Mouse (Mus musculus) lung, postnatal 0 days (tissue): ENCODE measurements at regions not wholly inside any gene's neighbourhood (a gene's known extent, or its start where the extent isn't known, plus 50 kb on each side); places are given as distances from the start of the nearest gene placed in this dataset.
"Not testable (repeated sequence)": the region's sequence is repeated elsewhere in the genome, so short reads cannot be mapped to it uniquely, and the experiment has no call there.

Source experiments
- ATAC-seq: fragments of 200-750 bp; cut with Nextera tagmentation; 2 replicates; pipeline ENCODE4 v1.8.0; 2017; ENCODE audit warnings: moderate library complexity
- DNase-seq: peaks from one replicate; pipeline ENCODE4 v3.0.0-alpha.2; 2016; ENCODE audit warnings: low spot score
- H3K27ac ChIP-seq: fragments of 300-500 bp; sonication (generic); 2 replicates; pipeline ENCODE4 v1.5.1; 2014; ENCODE audit warnings: antibody characterized with exemption, mild to moderate bottlenecking, low read length, mixed read lengths
- H3K27me3 ChIP-seq: fragments of 300-500 bp; sonication (generic); replicated peaks from 2 replicates; pipeline ENCODE4 v1.6.1; 2014; ENCODE audit warnings: low read length, mixed read lengths; ENCODE audit not compliant: insufficient read depth
- H3K36me3 ChIP-seq: fragments of 300-500 bp; sonication (generic); 2 replicates; pipeline ENCODE4 v1.6.1; 2014; ENCODE audit warnings: low read length, mixed read lengths; ENCODE audit not compliant: insufficient read depth
- H3K4me1 ChIP-seq: fragments of 300-500 bp; sonication (generic); 2 replicates; pipeline ENCODE4 v1.6.1; 2014; ENCODE audit warnings: antibody characterized with exemption, low read depth, low read length, mixed read lengths; ENCODE audit not compliant: insufficient read depth
- H3K4me2 ChIP-seq: fragments of 300-500 bp; sonication (generic); replicated peaks from 2 replicates; pipeline ENCODE4 v1.6.1; 2014; ENCODE audit warnings: low read depth, mild to moderate bottlenecking, low read length, moderate library complexity, mixed read lengths
- H3K4me3 ChIP-seq: fragments of 300-500 bp; sonication (generic); 2 replicates; pipeline ENCODE4 v1.5.1; 2014; ENCODE audit warnings: low read depth, low read length
- H3K9ac ChIP-seq: fragments of 300-500 bp; sonication (generic); replicated peaks from 2 replicates; pipeline ENCODE4 v1.6.1; 2014; ENCODE audit warnings: low read depth, mild to moderate bottlenecking
- H3K9me3 ChIP-seq: fragments of 300-500 bp; sonication (generic); 2 replicates; pipeline ENCODE4 v1.6.1; 2016; ENCODE audit warnings: low read length, mixed read lengths
- CTCF ChIP-seq: IDR thresholded peaks from 2 replicates; pipeline ENCODE4 v1.5.1; 2016; ENCODE audit warnings: antibody characterized with exemption, mild to moderate bottlenecking
- EP300 ChIP-seq: IDR thresholded peaks from 2 replicates; pipeline ENCODE4 v1.6.1; 2016; ENCODE audit warnings: antibody characterized with exemption, mild to moderate bottlenecking, control low read depth
- WGBS: fragments of 180-500 bp; shearing (Covaris S2); extraction: QIAGEN DNeasy Blood & Tissue Kit; methylation state at CpG from one replicate; pipeline ENCODE4 v1.1.7; 2014; 5-methylcytosine and 5-hydroxymethylcytosine counted together

GRCm38 (mm10) chr1:95450920-95451332 lies 137.5 kb downstream of the Fam174a start:
- ATAC-seq (peak; percentile 61), DNase-seq (peak; percentile 57)
- Histone ChIP-seq H3K4me2 (no peak overlapping the region), H3K27ac (no peak overlapping the region), H3K4me1 (no peaks in the 10 kb centered on the region), H3K9ac (no peak overlapping the region), H3K27me3 (no peaks in the 10 kb centered on the region), H3K36me3 (no peaks in the 10 kb centered on the region), H3K4me3 (no peak overlapping the region), H3K9me3 (no peaks in the 10 kb centered on the region)
- WGBS, result 49% methylated on average over 4 of the region's 4 CpGs
- TF ChIP-seq CTCF (no peak), EP300 (peak; percentile 49; the same call in 1 of the 2 replicates)

GRCm38 (mm10) chr1:95451755-95452154 lies 138.3 kb downstream of the Fam174a start:
- H3K27ac ChIP-seq, H3K9ac ChIP-seq, H3K4me1 ChIP-seq, H3K9me3 ChIP-seq, H3K4me3 ChIP-seq, H3K36me3 ChIP-seq, H3K27me3 ChIP-seq, H3K4me2 ChIP-seq: not testable (repeated sequence)
- ATAC-seq (peak; percentile 65; the same call in 1 of the 2 replicates), DNase-seq (peak; percentile 61)
- 79% methylated on average over 6 of the region's 6 CpGs for WGBS

DNA sequence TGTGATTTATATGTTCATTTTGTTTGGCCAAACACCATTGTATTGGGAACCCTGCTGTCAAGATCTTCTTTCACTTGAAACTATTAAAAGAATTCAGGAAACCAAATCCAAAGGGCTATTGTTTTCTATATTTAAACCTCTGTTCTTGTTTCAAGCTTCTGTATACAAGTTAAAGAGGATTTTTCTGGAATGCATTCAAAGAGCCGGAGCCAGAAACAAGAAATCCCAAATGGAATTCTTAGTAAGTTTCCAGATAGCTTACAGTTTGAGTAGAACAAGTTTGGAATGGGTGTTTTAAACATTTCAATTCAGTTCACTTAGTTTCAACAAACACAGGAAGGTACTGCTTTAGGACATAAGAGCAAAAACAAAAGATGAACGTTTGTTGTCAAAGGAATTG lies 140.8 kb downstream of the Fam174a start:
- ATAC-seq (no peak), DNase-seq (no peak)
- WGBS, result 43% methylated on average over 2 of the region's 2 CpGs
- H3K4me3 ChIP-seq, result no peak overlapping the region
- no peaks in the 10 kb centered on the region for H3K4me1 ChIP-seq
- no peaks in the 10 kb centered on the region for H3K27me3 ChIP-seq
- H3K27ac ChIP-seq, result no peak overlapping the region
- H3K9me3 ChIP-seq, result no peaks in the 10 kb centered on the region
- H3K36me3 ChIP-seq, result no peaks in the 10 kb centered on the region
- no peak overlapping the region for H3K4me2 ChIP-seq
- no peak overlapping the region for H3K9ac ChIP-seq
- TF ChIP-seq EP300 (no peak), CTCF (no peak)

DNA sequence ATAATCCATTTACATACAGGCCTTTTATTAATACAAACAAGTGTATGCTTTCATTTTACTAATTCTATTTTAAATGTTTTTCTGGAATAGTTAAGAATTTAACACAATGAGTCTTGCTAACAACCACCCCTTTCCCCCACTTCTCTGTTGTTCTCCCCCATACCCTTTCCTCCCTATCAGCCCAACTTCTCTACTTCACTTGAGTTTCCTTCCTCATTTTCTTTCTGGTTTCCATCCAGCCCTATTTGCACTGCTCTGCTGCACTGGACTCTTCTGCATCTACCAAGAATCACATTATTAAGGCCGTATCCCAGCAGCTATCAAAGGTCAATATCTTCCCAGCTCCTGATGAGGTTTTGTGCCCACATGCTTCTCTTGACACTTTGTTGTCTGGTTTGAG lies 145.9 kb downstream of the Fam174a start:
- TF ChIP-seq CTCF (no peak), EP300 (no peak)
- Histone ChIP-seq H3K27ac (no peak overlapping the region), H3K9ac (no peak overlapping the region), H3K4me1 (no peaks in the 10 kb centered on the region), H3K9me3 (no peaks in the 10 kb centered on the region), H3K4me2 (no peak overlapping the region), H3K36me3 (no peaks in the 10 kb centered on the region), H3K27me3 (no peaks in the 10 kb centered on the region), H3K4me3 (no peak overlapping the region)
- 88% methylated on average over 1 of the region's 1 CpGs for WGBS
- DNase-seq (no peak), ATAC-seq (no peak)

GRCm38 (mm10) chr1:95468095-95468494 lies 154.7 kb downstream of the Fam174a start:
- Histone ChIP-seq H3K27ac (no peak overlapping the region), H3K36me3 (no peaks in the 10 kb centered on the region), H3K9me3 (no peaks in the 10 kb centered on the region), H3K9ac (no peak overlapping the region), H3K4me2 (no peak overlapping the region), H3K4me1 (no peaks in the 10 kb centered on the region), H3K27me3 (no peaks in the 10 kb centered on the region), H3K4me3 (no peak overlapping the region)
- DNase-seq (no peak), ATAC-seq (no peak)
- TF ChIP-seq EP300, result no peak
- no peak for TF ChIP-seq CTCF
- WGBS, result 42% methylated on average over 2 of the region's 2 CpGs

DNA sequence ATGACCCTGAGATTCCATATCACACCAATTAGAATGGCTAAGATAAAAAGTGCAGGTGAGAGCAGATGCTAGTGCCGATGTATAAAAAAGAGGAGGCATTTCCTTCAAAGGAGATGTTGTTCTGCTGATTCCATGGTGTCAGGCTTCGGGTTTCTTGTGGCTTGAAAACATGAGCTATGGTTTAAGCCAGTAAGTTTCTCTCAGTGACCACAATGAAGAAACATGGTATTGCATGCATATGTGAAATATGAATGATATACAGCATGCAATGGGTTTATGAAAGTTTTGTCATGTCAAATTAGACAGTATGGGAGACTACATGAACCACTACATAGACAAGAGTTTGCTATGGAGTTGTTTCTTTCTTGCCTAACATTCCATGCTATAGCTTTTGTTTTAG lies 155.3 kb downstream of the Fam174a start:
- no peaks in the 10 kb centered on the region for H3K36me3 ChIP-seq

DNA sequence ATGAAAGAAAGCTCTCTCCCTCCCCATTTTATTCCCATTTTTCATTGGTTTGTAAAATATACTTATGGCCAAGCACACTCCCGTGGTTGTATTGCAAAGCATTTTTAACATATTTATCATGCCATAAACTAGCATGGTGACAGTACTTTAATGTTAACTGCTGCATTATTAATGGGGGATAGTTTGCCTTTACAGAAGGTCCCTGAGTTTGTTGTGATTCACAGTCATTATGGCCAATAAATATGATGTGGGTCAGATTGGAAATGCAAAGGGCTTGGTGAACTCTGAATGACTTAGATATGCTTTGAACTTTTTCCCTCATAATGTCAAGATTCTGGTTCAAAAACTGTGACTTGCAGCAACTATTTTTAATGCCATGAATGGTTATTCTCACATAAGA lies 157.1 kb downstream of the Fam174a start:
- Histone ChIP-seq H3K4me3 (no peak overlapping the region), H3K4me1 (no peaks in the 10 kb centered on the region), H3K4me2 (no peak overlapping the region), H3K27ac (no peak overlapping the region), H3K9ac (no peak overlapping the region), H3K36me3 (no peaks in the 10 kb centered on the region), H3K9me3 (no peaks in the 10 kb centered on the region), H3K27me3 (no peaks in the 10 kb centered on the region)
- 46% methylated on average over 1 of the region's 1 CpGs for WGBS
- ATAC-seq (no peak), DNase-seq (no peak)
- TF ChIP-seq EP300 (no peak), CTCF (no peak)

More for the DNA sequence above, 155.3 kb downstream of the Fam174a start:
- H3K4me3 ChIP-seq, result no peak overlapping the region
- no peaks in the 10 kb centered on the region for H3K9me3 ChIP-seq
- no peak overlapping the region for H3K27ac ChIP-seq
- H3K4me2 ChIP-seq, result no peak overlapping the region
- WGBS, result 44% methylated on average over 2 of the region's 2 CpGs
- DNase-seq (no peak), ATAC-seq (no peak)
- H3K4me1 ChIP-seq, result no peaks in the 10 kb centered on the region
- no peaks in the 10 kb centered on the region for H3K27me3 ChIP-seq
- no peak for TF ChIP-seq CTCF
- no peak for TF ChIP-seq EP300
- no peak overlapping the region for H3K9ac ChIP-seq
